Mouse (Mus musculus): ENCODE results near the gene Ccdc154.

Ccdc154 gene

GRCm38 (mm10) chr17:25184129-25184691 is 21.9 kb downstream of the Ccdc154 start, which contains the start of gene BC003965:
Gene BC003965 (plus strand): TSS chr17:25184554.
- peak; percentile 92 for ATAC-seq (ENCODE audit: low TSS enrichment)

GRCm38 (mm10) chr17:25184961-25185360 is 22.7 kb downstream of the Ccdc154 start:
- 0 out of 2 replicates have a peak, but pooled peaks have one; percentile 3 for ATAC-seq (ENCODE audit: low TSS enrichment)

DNA sequence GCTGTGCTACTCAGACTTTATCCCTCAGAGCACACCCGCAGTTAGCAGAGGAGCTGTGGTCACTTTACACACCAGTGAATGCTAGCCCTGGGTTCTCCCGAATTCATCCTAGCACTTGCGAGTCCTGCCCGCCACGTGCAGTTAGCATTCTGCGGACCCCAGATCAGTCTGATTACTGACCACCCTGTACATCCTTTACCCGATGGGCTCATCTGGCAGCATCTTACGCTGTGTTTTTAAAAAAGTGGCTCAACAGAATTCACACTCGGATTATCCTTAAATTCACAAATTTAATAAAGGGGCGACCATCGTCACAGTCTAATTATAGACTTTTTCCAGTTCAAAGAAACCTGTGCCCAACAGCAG is 25.5 kb downstream of the Ccdc154 start:
- no peak for ATAC-seq (ENCODE audit: low TSS enrichment)

GRCm38 (mm10) chr17:25188150-25189031 is 26.1 kb downstream of the Ccdc154 start, which contains the start of gene Unkl:
Gene Unkl (plus strand): TSS chr17:25188397.
- ATAC-seq (ENCODE audit: low TSS enrichment), result no peak

DNA sequence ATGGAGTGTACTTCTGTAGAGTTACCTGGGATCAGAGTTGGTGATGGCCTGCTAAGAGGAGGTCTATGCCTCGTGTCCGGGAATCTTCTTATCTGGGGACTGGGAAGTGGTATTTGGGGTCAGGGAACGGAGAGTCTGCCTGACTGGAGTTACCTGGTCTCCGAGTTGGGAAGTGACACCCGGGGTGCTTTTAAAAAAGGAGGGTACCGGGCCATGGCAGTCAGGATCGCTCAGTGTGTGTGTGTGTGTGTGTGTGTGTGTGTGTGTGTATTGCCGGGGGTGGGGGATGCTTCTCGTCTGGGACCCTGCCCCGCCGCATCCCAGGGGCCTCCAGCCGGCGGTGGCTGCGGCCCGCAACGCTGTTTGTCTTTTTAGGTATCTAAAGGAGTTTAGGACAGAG is 26.8 kb downstream of the Ccdc154 start:
- no peak for ATAC-seq (ENCODE audit: low TSS enrichment)

GRCm38 (mm10) chr17:25202401-25202800 is 40.1 kb downstream of the Ccdc154 start:
- no peak for ATAC-seq (ENCODE audit: low TSS enrichment)

GRCm38 (mm10) chr17:25210006-25210405 is 47.7 kb downstream of the Ccdc154 start:
- ATAC-seq (ENCODE audit: low TSS enrichment), result no peak

DNA sequence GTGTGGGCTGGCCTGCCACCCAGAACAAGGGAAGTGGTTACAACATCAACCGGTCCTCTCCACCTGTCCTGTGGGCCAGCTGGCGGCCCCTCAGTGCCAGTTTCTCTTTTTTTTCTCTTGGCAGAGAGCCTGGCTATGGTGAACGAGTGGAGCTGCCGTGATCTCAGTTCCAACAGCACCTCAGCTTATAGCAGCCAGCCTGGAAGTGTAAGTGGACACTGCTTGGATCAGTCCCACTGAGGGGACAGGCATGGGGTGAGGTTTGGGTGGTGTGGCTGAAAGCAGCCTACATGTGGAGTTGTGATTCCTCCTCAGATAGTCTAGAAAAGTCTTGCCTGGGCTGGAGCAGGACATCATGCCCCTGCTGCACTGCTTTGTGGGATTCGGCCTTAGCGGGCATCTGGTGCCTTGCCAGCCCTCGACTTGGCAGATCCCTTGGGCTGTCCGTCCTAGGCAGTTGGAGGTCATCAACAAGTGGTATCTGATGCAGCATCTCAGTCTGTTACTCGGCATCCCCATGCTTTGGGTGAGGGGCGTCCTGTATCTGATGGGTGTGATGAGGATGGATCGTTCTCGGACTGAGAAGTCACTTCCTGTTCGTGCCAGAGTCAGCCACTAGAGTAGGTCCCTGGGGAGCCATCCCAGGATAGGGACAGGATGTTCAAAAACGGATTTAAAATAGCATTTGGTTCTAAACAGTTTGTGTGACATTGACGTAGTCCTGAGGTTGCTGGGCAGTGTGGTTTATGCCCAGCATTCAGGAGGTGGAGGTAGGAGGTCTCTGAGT is 48.6 kb downstream of the Ccdc154 start:
- ATAC-seq (ENCODE audit: low TSS enrichment), result peak; percentile 27; the same call in 1 of the 2 replicates

- ATAC-seq (ENCODE audit: low TSS enrichment), result peak; percentile 90; the same call in 1 of the 2 replicates
These were observed 49.4 kb downstream of the Ccdc154 start for GRCm38 (mm10) chr17:25211705-25212104.

DNA sequence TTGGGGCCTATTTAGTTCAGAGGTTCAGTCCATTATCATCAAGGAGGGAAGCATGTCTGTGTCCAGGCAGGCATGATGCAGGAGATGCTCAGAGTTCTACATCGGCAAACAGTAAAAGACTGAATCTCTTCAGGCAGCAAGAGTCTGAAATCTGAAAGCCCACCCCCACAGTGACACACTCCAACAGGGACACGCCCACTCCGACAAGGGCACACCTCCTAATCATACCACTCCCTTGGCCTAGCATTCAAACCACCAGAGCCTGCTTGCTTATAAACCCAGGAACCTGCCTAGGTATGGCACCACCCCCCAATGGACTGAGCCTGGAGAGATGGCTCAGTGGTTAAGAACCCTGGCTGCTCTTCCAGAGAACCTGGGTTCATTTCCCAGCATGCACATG is 53.2 kb downstream of the Ccdc154 start:
- ATAC-seq (ENCODE audit: low TSS enrichment), result no peak

- ATAC-seq (ENCODE audit: low TSS enrichment), result no peak
These were observed 56.7 kb downstream of the Ccdc154 start for GRCm38 (mm10) chr17:25218967-25219366.

DNA sequence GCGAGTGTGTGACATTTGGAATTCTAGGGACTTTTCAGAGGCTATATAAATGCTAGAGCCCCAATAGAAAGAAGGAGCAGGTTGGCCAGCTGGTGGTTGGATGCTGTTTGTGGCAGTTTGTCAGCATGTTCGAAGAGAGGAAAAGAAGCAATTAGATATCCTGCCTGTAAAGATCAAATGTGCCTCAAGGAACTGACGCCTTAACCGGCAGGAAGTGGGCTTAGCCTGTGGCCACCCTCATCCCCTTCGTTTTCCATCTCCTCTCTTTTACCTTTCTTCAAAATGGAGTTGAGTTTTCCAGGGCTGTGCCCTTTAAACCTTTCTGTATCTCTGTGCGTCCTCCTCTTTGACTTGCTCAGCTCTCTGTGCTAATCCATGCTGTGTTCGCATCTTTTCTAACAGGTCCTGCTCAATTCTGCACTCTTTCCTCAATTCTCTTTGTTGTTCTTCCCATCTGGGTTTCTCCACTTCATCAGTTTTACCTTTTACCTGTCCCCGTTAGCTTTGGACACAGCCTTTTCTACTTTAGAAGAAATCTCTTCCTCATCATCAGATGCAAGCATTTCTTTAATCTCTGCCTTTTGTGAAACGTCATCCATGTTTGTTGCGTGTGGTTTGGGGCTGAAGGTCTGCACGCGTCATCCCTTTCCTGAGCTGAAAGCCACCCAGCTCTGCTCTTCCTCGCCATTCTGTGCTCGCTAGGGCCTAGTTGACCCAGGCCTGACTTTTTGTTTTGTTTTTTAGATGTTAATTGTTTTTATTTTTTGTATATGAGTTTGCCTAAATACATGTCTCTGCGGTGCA is 57.4 kb downstream of the Ccdc154 start:
- no peak for ATAC-seq (ENCODE audit: low TSS enrichment)

GRCm38 (mm10) chr17:25220746-25221145 is 58.5 kb downstream of the Ccdc154 start:
- no peak for ATAC-seq (ENCODE audit: low TSS enrichment)

Data from frontal cortex, adult (tissue).